Mouse (Mus musculus): ENCODE results near the gene Hacl1. TPM values are rescaled to one million over a fixed set of nuclear protein-coding genes. Genes with fewer than 3 reads are reported as not detected.

Hacl1 gene
- total RNA-seq, 2 experiments from 2014 or later = 5.2 to 29.6 TPM

- no peak for ATAC-seq (replicated peaks; ENCODE audit: low FRiP score, low TSS enrichment, poor library complexity, severe bottlenecking)
Observed at GRCm38 (mm10) chr14:31586451-31586850, 54.6 kb downstream of the Hacl1 start.

GRCm38 (mm10) chr14:31583082-31583481 is 58.0 kb downstream of the Hacl1 start:
- no peak for ATAC-seq (replicated peaks; ENCODE audit: low FRiP score, low TSS enrichment, poor library complexity, severe bottlenecking)

- no peak for ATAC-seq (replicated peaks; ENCODE audit: low FRiP score, low TSS enrichment, poor library complexity, severe bottlenecking)
Observed at GRCm38 (mm10) chr14:31577966-31578735, 62.9 kb downstream of the Hacl1 start.

GRCm38 (mm10) chr14:31576846-31577697 is 64.0 kb downstream of the Hacl1 start:
- no peak for ATAC-seq (replicated peaks; ENCODE audit: low FRiP score, low TSS enrichment, poor library complexity, severe bottlenecking)

GRCm38 (mm10) chr14:31575866-31576265 is 65.2 kb downstream of the Hacl1 start:
- no peak for ATAC-seq (replicated peaks; ENCODE audit: low FRiP score, low TSS enrichment, poor library complexity, severe bottlenecking)

- ATAC-seq (replicated peaks; ENCODE audit: low FRiP score, low TSS enrichment, poor library complexity, severe bottlenecking) = no peak
Observed at GRCm38 (mm10) chr14:31574903-31575665, 66.0 kb downstream of the Hacl1 start.

- no peak for ATAC-seq (replicated peaks; ENCODE audit: low FRiP score, low TSS enrichment, poor library complexity, severe bottlenecking)
Observed at GRCm38 (mm10) chr14:31572561-31573175, 68.4 kb downstream of the Hacl1 start.

- ATAC-seq (replicated peaks; ENCODE audit: low FRiP score, low TSS enrichment, poor library complexity, severe bottlenecking) = no peak
Observed at GRCm38 (mm10) chr14:31571419-31571818, 69.7 kb downstream of the Hacl1 start.

- peak; percentile 63 for ATAC-seq (replicated peaks; ENCODE audit: low FRiP score, low TSS enrichment, poor library complexity, severe bottlenecking)
Observed at GRCm38 (mm10) chr14:31570131-31570951, 70.7 kb downstream of the Hacl1 start.

GRCm38 (mm10) chr14:31569151-31569631 is 71.9 kb downstream of the Hacl1 start:
- 0 out of 2 replicates have a peak, but pooled peaks have one; percentile 11 for ATAC-seq (replicated peaks; ENCODE audit: low FRiP score, low TSS enrichment, poor library complexity, severe bottlenecking)

- ATAC-seq (replicated peaks; ENCODE audit: low FRiP score, low TSS enrichment, poor library complexity, severe bottlenecking) = no peak
Observed at GRCm38 (mm10) chr14:31565478-31566212, 75.4 kb downstream of the Hacl1 start.

GRCm38 (mm10) chr14:31564452-31565179 is 76.5 kb downstream of the Hacl1 start:
- no peak for ATAC-seq (replicated peaks; ENCODE audit: low FRiP score, low TSS enrichment, poor library complexity, severe bottlenecking)

- peak; percentile 94 for ATAC-seq (replicated peaks; ENCODE audit: low FRiP score, low TSS enrichment, poor library complexity, severe bottlenecking)
Observed at GRCm38 (mm10) chr14:31560886-31561285, 80.2 kb downstream of the Hacl1 start.

GRCm38 (mm10) chr14:31559216-31559615 is 81.9 kb downstream of the Hacl1 start:
- ATAC-seq (replicated peaks; ENCODE audit: low FRiP score, low TSS enrichment, poor library complexity, severe bottlenecking) = no peak

- no peak for ATAC-seq (replicated peaks; ENCODE audit: low FRiP score, low TSS enrichment, poor library complexity, severe bottlenecking)
Observed at GRCm38 (mm10) chr14:31557784-31558183, 83.3 kb downstream of the Hacl1 start.

GRCm38 (mm10) chr14:31557273-31557672 is 83.8 kb downstream of the Hacl1 start:
- ATAC-seq (replicated peaks; ENCODE audit: low FRiP score, low TSS enrichment, poor library complexity, severe bottlenecking) = no peak
